In genomic region chr14:76714727-76715126, GRCm38 (mm10) we compare ENCODE assay signal across 12 mouse cellular contexts.
DNase-seq lines count a peak whose midpoint lies in the region; ATAC-seq lines count a peak whose summit lies in the region.
"Had no signal": no experiment of that assay in that cellular context is flagged by ENCODE, and none has a peak within 500 bp of the region (broad histone marks: within the 10 kb centered on the region; RNA-seq: fewer than 3 reads in every experiment).

No protein-coding gene starts in this region.

- H3K36me3 ChIP-seq in heart, embryonic 13.5 days, result no peaks in the 10 kb centered on the region
- H3K36me3 ChIP-seq: forebrain, embryonic 10.5 days had no signal

- WGBS in heart, embryonic 13.5 days, result 34% methylated on average over 4 of the region's 4 CpGs

- no peak for ATAC-seq in heart, embryonic 13.5 days (ENCODE audit: extremely low read depth, insufficient number of reproducible peaks, low FRiP score, low TSS enrichment)

- H3K4me2 ChIP-seq in heart, embryonic 13.5 days, result no peak overlapping the region

- peak; percentile 58 to 85 for DNase-seq in adrenal gland, adult (ENCODE audit: inconsistent age in 2 of 2, low spot score in 1 of 2)
- no peak for DNase-seq in adrenal gland, postnatal 4 days (ENCODE audit: low spot score in 2 of 2)
- peak; percentile 56 for DNase-seq in kidney, postnatal 10 days
- DNase-seq in ovary, adult 18-20 months (ENCODE audit: low spot score), result peak; percentile 63
- no peak for DNase-seq in thymus, postnatal 0 days (ENCODE audit: low spot score)
- DNase-seq in retina, embryonic 14.5 days (ENCODE audit: low spot score), result no peak
- DNase-seq in spleen, adult 12 weeks (ENCODE audit: low spot score), result no peak
- DNase-seq: cerebellum, adult 11 months; midbrain, embryonic 14.5 days; thymus, postnatal 14 days had no signal

- H3K4me3 ChIP-seq in heart, embryonic 13.5 days, result no peak overlapping the region
- H3K4me3 ChIP-seq: forebrain, embryonic 10.5 days had no signal

- H3K4me1 ChIP-seq in heart, embryonic 13.5 days, result peaks cover 37% of the 10 kb centered on the region

- no peak overlapping the region for H3K9ac ChIP-seq in heart, embryonic 13.5 days

- peaks cover 6% of the 10 kb centered on the region; the same call in 1 of the 2 replicates for H3K9me3 ChIP-seq in heart, embryonic 13.5 days
- H3K9me3 ChIP-seq: forebrain, embryonic 10.5 days had no signal

- H3K27ac ChIP-seq in heart, embryonic 13.5 days (replicated peaks), result peak overlapping the region; percentile 45
- H3K27ac ChIP-seq: forebrain, embryonic 10.5 days had no signal

- H3K27me3 ChIP-seq in heart, embryonic 13.5 days (replicated peaks), result no peaks in the 10 kb centered on the region

Comparison
In these comparisons a context has a peak if more than half of its experiments do, and no peak if none do; other contexts are left out.
1. DNase-seq: peak in adrenal gland, adult (2 of 2), kidney, postnatal 10 days (single experiment) and ovary, adult 18-20 months (single experiment); none in adrenal gland, postnatal 4 days (0 of 2), thymus, postnatal 0 days (single experiment), retina, embryonic 14.5 days (single experiment) and spleen, adult 12 weeks (single experiment).